Mouse (Mus musculus): Measurements from ENCODE around the gene Snrpc. TPM values are rescaled to one million over a fixed set of nuclear protein-coding genes. Genes with fewer than 3 reads are reported as not detected.
A peak's percentile ranks its signal among the peaks of the same experiment; 100 is the strongest.

Gene Snrpc
- total and polyA plus RNA-seq, 3 experiments: 154 to 194 (median 171) TPM

- Histone ChIP-seq H3K79me2 (replicated peaks; ENCODE audit: control insufficient read depth, extremely low read depth, insufficient read depth, poor library complexity, severe bottlenecking) (peaks cover 45% of the 10 kb centered on the region), H3K4me2 (ENCODE audit: insufficient read depth, low read depth, poor library complexity, severe bottlenecking) (peak overlapping the region; percentile 83), H3K36me3 (replicated peaks in 1 of 2; ENCODE audit: control insufficient read depth in 1 of 2, insufficient read depth in 1 of 2, low read length in 1 of 2) (peaks cover 0 to 16% of the 10 kb centered on the region in 2 experiments), H3K4me1 (ENCODE audit: control insufficient read depth in 1 of 2, insufficient read depth in 2 of 2) (peaks cover 3 to 53% of the 10 kb centered on the region in 2 experiments), H3K9ac (ENCODE audit: insufficient read depth, low read depth) (peak overlapping the region; percentile 88), H3K27ac (ENCODE audit: insufficient read depth, low read depth) (no peak overlapping the region), H3K4me3 (replicated peaks in 1 of 3; ENCODE audit: low read depth in 2 of 3, low read length in 2 of 3, poor library complexity in 1 of 3) (peak overlapping the region; percentile 79 to 98 (median 85)), H3K27me3 (replicated peaks) (no peaks in the 10 kb centered on the region), H3K9me3 (replicated peaks; ENCODE audit: low read length) (no peaks in the 10 kb centered on the region)
- dilution Hi-C loops (cut with MboI; ENCODE audit: extremely low pct_ligation_motif_present, extremely low pct_unique_long_range_greater_than_20kb, low sequenced_read_pairs): no loop called here
- in situ Hi-C loops (cut with MboI; ENCODE audit: low pct_ligation_motif_present, low pct_unique_long_range_greater_than_20kb, low sequenced_read_pairs): loop anchor here (5.0 kb wide), 1 partner anchor 37 kb away; no protein-coding TSS in a partner anchor
- no peak for TF ChIP-seq EP300 (IDR thresholded peaks at IDR 0.05; ENCODE audit: low read length)
- TF ChIP-seq MAX (IDR thresholded peaks at IDR 0.05; ENCODE audit: low read length): no peak
- no peak for TF ChIP-seq POLR2A (IDR thresholded peaks at IDR 0.05; ENCODE audit: low read depth, low read length)
- no peak for TF ChIP-seq RAD21 (IDR thresholded peaks at IDR 0.05; ENCODE audit: low read depth, low read length)
- no peak for TF ChIP-seq USF1 (IDR thresholded peaks at IDR 0.05; ENCODE audit: low read depth, low read length)
- no peak for TF ChIP-seq ELF1 (IDR thresholded peaks at IDR 0.05; ENCODE audit: low read depth, low read length)
- no peak for TF ChIP-seq UBTF (IDR thresholded peaks at IDR 0.05; ENCODE audit: low read depth, low read length)
- no peak for TF ChIP-seq ZMIZ1 (IDR thresholded peaks at IDR 0.05; ENCODE audit: low read depth, low read length)
- no peak for TF ChIP-seq JUND (conservative IDR thresholded peaks at IDR 0.05; ENCODE audit: low read depth, low read length)
- no peak for TF ChIP-seq SIN3A (IDR thresholded peaks at IDR 0.05; ENCODE audit: low read length)
- no peak for TF ChIP-seq JUN (IDR thresholded peaks at IDR 0.05; ENCODE audit: insufficient read depth, low read depth, low read length)
- DNase-seq (ENCODE audit: extremely low read depth): no peak
Measured at GRCm38 (mm10) chr17:27819011-27819410, 18.9 kb upstream of the Snrpc start.

- TF ChIP-seq MAX (IDR thresholded peaks at IDR 0.05; ENCODE audit: low read length) (0 out of 2 replicates have a peak, but pooled peaks have one; percentile 23), MYC (IDR thresholded peaks at IDR 0.05; ENCODE audit: low read depth, low read length) (no peak), GABPA (IDR thresholded peaks at IDR 0.05; ENCODE audit: insufficient replicate concordance, low read depth, low read length) (no peak), RAD21 (IDR thresholded peaks at IDR 0.05; ENCODE audit: low read depth, low read length) (no peak), CHD1 (IDR thresholded peaks at IDR 0.05; ENCODE audit: low read depth, low read length) (no peak)
- peak overlapping the region; percentile 79 to 98 (median 85) for H3K4me3 ChIP-seq (replicated peaks in 1 of 3; ENCODE audit: low read depth in 2 of 3, low read length in 2 of 3, poor library complexity in 1 of 3)
- peak overlapping the region; percentile 83 for H3K4me2 ChIP-seq (ENCODE audit: insufficient read depth, low read depth, poor library complexity, severe bottlenecking)
- in situ Hi-C loops (cut with MboI; ENCODE audit: low pct_ligation_motif_present, low pct_unique_long_range_greater_than_20kb, low sequenced_read_pairs): loop anchor here (5.0 kb wide), 1 partner anchor 37 kb away; no protein-coding TSS in a partner anchor
- no peaks in the 10 kb centered on the region for H3K9me3 ChIP-seq (replicated peaks; ENCODE audit: low read length)
- no peaks in the 10 kb centered on the region for H3K27me3 ChIP-seq (replicated peaks)
- no peak for DNase-seq (ENCODE audit: extremely low read depth)
- dilution Hi-C loops (cut with MboI; ENCODE audit: extremely low pct_ligation_motif_present, extremely low pct_unique_long_range_greater_than_20kb, low sequenced_read_pairs): no loop called here
- peaks cover 40% of the 10 kb centered on the region for H3K79me2 ChIP-seq (replicated peaks; ENCODE audit: control insufficient read depth, extremely low read depth, insufficient read depth, poor library complexity, severe bottlenecking)
- peak overlapping the region; percentile 88 for H3K9ac ChIP-seq (ENCODE audit: insufficient read depth, low read depth)
- H3K36me3 ChIP-seq (replicated peaks in 1 of 2; ENCODE audit: control insufficient read depth in 1 of 2, insufficient read depth in 1 of 2, low read length in 1 of 2): peaks cover 0 to 14% of the 10 kb centered on the region in 2 experiments
- H3K4me1 ChIP-seq (ENCODE audit: control insufficient read depth in 1 of 2, insufficient read depth in 2 of 2): peaks cover 3 to 53% of the 10 kb centered on the region in 2 experiments
- no peak overlapping the region for H3K27ac ChIP-seq (ENCODE audit: insufficient read depth, low read depth)
Measured at GRCm38 (mm10) chr17:27819521-27819970, 18.4 kb upstream of the Snrpc start.

Measured in CH12.LX (cell line).